Mouse (Mus musculus) cerebellum, adult 2 months (tissue): ENCODE results near the gene Elfn1. TPM values are rescaled to one million over a fixed set of nuclear protein-coding genes. Genes with fewer than 3 reads are reported as not detected.

Experiments used
- DNase-seq, 2 experiments: peaks; one replicate each; pipeline ENCODE4 v3.0.0; 2021
- H3K27ac ChIP-seq: fragments of 200-500 bp; 2 replicates; pipeline ENCODE4 v1.5.1; 2012; ENCODE audit warnings: low read length, control low read depth, inconsistent platforms; ENCODE audit not compliant: insufficient read depth
- H3K27me3 ChIP-seq: fragments of 200-500 bp; 2 replicates; pipeline ENCODE4 v1.6.1; 2012; ENCODE audit warnings: inconsistent platforms, mild to moderate bottlenecking, low read length, moderate library complexity; ENCODE audit not compliant: control insufficient read depth, insufficient read depth
- H3K4me1 ChIP-seq: fragments of 200-500 bp; 2 replicates; pipeline ENCODE4 v1.6.1; 2011; ENCODE audit warnings: low read length; ENCODE audit not compliant: control insufficient read depth, insufficient read depth
- H3K4me3 ChIP-seq: fragments of 200-500 bp; replicated peaks from 2 replicates; pipeline ENCODE3; 2011; ENCODE audit warnings: mild to moderate bottlenecking, low read depth, low read length, control low read depth; ENCODE audit not compliant: insufficient read depth
- CTCF ChIP-seq: fragments of 200-500 bp; IDR thresholded peaks from 2 replicates; pipeline ENCODE4 v1.5.1; 2011; ENCODE audit warnings: low read depth, mild to moderate bottlenecking, control low read depth, low read length, moderate library complexity, borderline replicate concordance; ENCODE audit not compliant: insufficient read depth
- POLR2A ChIP-seq: fragments of 200-500 bp; IDR thresholded peaks from 2 replicates; pipeline ENCODE4 v1.6.1; 2011; ENCODE audit warnings: low read length, control low read depth, borderline replicate concordance; ENCODE audit not compliant: insufficient read depth
- WGBS: fragments of 180-500 bp; shearing (Covaris S2); methylation state at CpG from one replicate; pipeline ENCODE4 v1.1.7; 2018; 5-methylcytosine and 5-hydroxymethylcytosine counted together
- polyA plus RNA-seq: library from polyadenylated mRNA; depleted of rRNA; stranded (reverse); fragments of >200 nt; gene quantifications from 2 replicates; pipeline ENCODE4 v1.2.3, GENCODE M21; 2012

Gene Elfn1
- polyA plus RNA-seq, 1 experiment = 8.6 TPM

DNA sequence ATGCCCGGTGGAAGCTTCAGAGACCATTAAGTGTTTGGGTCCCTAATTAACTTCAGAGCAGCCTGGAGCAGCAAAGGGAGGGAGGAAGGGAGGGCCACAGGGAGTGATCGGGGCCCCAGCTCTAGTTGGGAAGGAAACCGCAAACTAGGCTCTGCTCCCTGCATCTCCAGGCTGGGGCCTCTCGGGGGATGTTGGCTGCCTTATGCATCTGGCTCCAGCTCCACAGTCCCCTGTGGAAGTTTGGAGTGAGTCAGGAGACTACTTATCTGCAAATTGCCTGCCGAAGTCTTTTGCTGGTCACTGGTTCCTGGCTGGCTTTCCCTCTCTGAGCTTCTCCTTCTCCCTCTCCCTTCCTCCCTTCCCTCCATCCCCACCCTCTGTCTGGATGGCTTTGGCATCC, 56.6 kb downstream of the Elfn1 start:
- DNase-seq = no peak

GRCm38 (mm10) chr5:139965596-139965995, 57.9 kb downstream of the Elfn1 start:
- WGBS = 36% methylated on average over 14 of the region's 14 CpGs
- Histone ChIP-seq H3K27ac (no peak overlapping the region), H3K27me3 (no peaks in the 10 kb centered on the region), H3K4me3 (no peak overlapping the region), H3K4me1 (0 out of 2 replicates have a peak, but pooled peaks cover 2% of the 10 kb centered on the region)
- no peak for DNase-seq
- TF ChIP-seq CTCF (no peak), POLR2A (no peak)

More for the DNA sequence above, 56.6 kb downstream of the Elfn1 start:
- Histone ChIP-seq H3K4me3 (no peak overlapping the region), H3K27me3 (no peaks in the 10 kb centered on the region), H3K27ac (no peak overlapping the region), H3K4me1 (0 out of 2 replicates have a peak, but pooled peaks cover 2% of the 10 kb centered on the region)
- WGBS = 65% methylated on average over 5 of the region's 5 CpGs
- TF ChIP-seq CTCF (no peak), POLR2A (no peak)

DNA sequence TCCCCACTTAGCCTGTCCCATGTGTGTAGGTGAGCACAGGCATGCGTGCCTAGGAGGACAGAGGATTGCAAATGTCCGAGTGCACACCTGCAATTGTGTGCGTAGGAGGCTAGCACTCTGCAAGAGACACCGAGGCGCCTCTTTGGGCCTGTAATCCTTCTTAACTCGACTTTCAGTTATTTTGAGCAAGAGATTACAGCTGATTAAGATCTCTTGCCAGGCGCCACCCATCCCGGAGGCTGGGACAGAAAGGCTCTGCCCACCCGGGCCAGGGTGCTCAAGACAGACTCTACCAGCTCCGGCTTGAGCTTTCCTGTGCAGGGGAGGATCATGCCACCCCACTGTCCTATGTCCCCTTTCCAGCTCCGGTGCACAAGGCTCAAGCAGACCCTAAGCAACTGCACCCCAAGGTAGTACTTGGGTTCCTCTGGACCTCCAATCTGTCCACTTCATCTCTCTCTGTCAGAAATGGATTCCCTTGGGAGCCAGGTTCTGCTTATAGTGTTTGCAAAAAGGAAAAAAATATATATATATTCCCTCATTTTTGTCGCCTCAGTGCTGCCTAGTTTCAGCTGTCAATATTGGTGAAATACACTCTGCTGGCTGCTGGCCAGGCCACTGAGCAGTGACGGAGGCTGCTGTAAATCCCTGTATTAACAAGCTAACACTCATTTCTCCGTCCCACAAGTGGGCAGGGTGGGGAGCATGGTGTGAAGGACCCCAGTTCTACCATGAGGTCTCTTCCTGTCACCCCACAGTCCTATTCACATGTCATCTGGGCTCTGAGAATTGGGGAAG, 61.6 kb downstream of the Elfn1 start:
- no peak for TF ChIP-seq POLR2A
- no peak for TF ChIP-seq CTCF
- H3K4me1 ChIP-seq = 0 out of 2 replicates have a peak, but pooled peaks cover 2% of the 10 kb centered on the region
- WGBS = 86% methylated on average over 14 of the region's 14 CpGs
- no peaks in the 10 kb centered on the region for H3K27me3 ChIP-seq
- no peak overlapping the region for H3K4me3 ChIP-seq
- DNase-seq = no peak
- H3K27ac ChIP-seq = no peak overlapping the region

DNA sequence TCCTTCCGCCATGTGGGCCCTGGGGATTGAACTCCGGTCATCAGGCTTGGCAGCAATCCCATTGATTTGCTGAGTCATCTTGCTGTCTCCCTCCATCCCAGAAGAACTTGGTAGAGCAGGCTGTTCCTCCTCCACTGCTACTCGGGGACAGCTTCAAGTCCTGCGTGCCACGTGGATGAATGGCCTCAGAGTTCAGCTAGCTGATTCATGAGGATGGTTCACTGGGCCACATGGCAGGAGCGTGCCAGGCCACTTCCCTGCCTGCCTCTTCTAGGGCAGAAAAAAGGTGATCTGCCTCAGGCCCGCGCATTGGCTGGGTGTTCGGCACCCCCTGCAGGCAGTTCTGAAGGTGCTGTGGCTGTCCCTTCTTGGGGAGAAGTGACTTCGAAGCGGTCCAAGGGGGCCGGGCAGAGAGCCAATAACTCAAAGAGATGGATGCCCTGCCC, 62.5 kb downstream of the Elfn1 start:
- Histone ChIP-seq H3K4me3 (no peak overlapping the region), H3K4me1 (0 out of 2 replicates have a peak, but pooled peaks cover 2% of the 10 kb centered on the region), H3K27me3 (no peaks in the 10 kb centered on the region), H3K27ac (no peak overlapping the region)
- TF ChIP-seq POLR2A = no peak
- TF ChIP-seq CTCF = peak; percentile 39; the same call in 1 of the 2 replicates
- peak; percentile 25 to 41 for DNase-seq
- WGBS = 32% methylated on average over 12 of the region's 12 CpGs

GRCm38 (mm10) chr5:139976584-139976983, 68.8 kb downstream of the Elfn1 start:
- 80% methylated on average over 4 of the region's 4 CpGs for WGBS
- Histone ChIP-seq H3K27me3 (no peaks in the 10 kb centered on the region; the same call in 1 of the 2 replicates), H3K27ac (no peak overlapping the region), H3K4me1 (no peaks in the 10 kb centered on the region), H3K4me3 (no peak overlapping the region)
- DNase-seq = no peak
- TF ChIP-seq CTCF (no peak), POLR2A (no peak)

GRCm38 (mm10) chr5:139977476-139977875, 69.7 kb downstream of the Elfn1 start:
- Histone ChIP-seq H3K27ac (no peak overlapping the region), H3K27me3 (no peaks in the 10 kb centered on the region; the same call in 1 of the 2 replicates), H3K4me3 (no peak overlapping the region), H3K4me1 (no peaks in the 10 kb centered on the region)
- TF ChIP-seq POLR2A (no peak), CTCF (no peak)
- 29% methylated on average over 8 of the region's 8 CpGs for WGBS
- no peak for DNase-seq

- H3K27ac ChIP-seq = no peak overlapping the region
- no peak for TF ChIP-seq POLR2A
- TF ChIP-seq CTCF = no peak
- H3K4me1 ChIP-seq = no peaks in the 10 kb centered on the region
- no peaks in the 10 kb centered on the region; the same call in 1 of the 2 replicates for H3K27me3 ChIP-seq
- no peak for DNase-seq
- 8% methylated on average over 13 of the region's 13 CpGs for WGBS
- H3K4me3 ChIP-seq = no peak overlapping the region
Measured at GRCm38 (mm10) chr5:139978525-139979276, 71.0 kb downstream of the Elfn1 start.
